Mouse (Mus musculus) thymus, adult 2 months (tissue): ENCODE measurements at regions not wholly inside any gene's neighbourhood (a gene's known extent, or its start where the extent isn't known, plus 50 kb on each side); places are given as distances from the start of the nearest gene placed in this dataset.
"Not testable (repeated sequence)": the region's sequence is repeated elsewhere in the genome, so short reads cannot be mapped to it uniquely, and the experiment has no call there.

Experiments used
- CTCF ChIP-seq: fragments of 200-500 bp; IDR thresholded peaks from 2 replicates; pipeline ENCODE4 v1.5.1; 2012; ENCODE audit warnings: mild to moderate bottlenecking, control low read depth, low read length, moderate library complexity, borderline replicate concordance; ENCODE audit not compliant: control insufficient read depth, poor library complexity, insufficient read depth; ENCODE audit errors: extremely low read depth
- POLR2A ChIP-seq: fragments of 200-500 bp; IDR thresholded peaks from 2 replicates; pipeline ENCODE4 v1.6.1; 2012; ENCODE audit warnings: mild to moderate bottlenecking, low read length, control low read depth, moderate library complexity; ENCODE audit not compliant: control insufficient read depth, poor library complexity, insufficient read depth; ENCODE audit errors: extremely low read depth

DNA sequence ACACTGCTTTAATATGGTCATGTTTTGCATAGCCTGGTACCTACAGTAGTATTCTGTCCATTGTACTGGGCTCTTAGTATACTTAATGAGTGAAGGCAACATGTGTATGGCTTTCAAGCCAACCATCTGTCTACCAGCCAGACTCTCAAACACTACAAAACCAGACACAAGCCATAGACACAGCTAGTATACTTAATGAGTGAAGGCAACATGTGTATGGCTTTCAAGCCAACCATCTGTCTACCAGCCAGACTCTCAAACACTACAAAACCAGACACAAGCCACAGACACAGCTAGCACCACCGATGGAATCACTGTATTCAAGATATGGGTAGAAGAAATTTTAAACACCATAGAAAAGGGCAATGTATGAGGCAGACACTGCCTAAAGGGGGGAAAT lies 59.5 kb upstream of the Cnep1r1 start:
- not testable (repeated sequence) for TF ChIP-seq POLR2A, CTCF
